Mouse (Mus musculus) hindbrain, postnatal 0 days (tissue): ENCODE results near the gene 4921517D22Rik. TPM values are rescaled to one million over a fixed set of nuclear protein-coding genes. Genes with fewer than 3 reads are reported as not detected.

Source experiments
- ATAC-seq: fragments of 200-750 bp; cut with Nextera tagmentation; 2 replicates; pipeline ENCODE4 v1.8.0; 2017; ENCODE audit warnings: mild to moderate bottlenecking, moderate TSS enrichment, moderate library complexity
- DNase-seq: peaks from one replicate; pipeline ENCODE4 v3.0.0-alpha.2; 2015; ENCODE audit warnings: low spot score
- H3K27ac ChIP-seq: fragments of 300-500 bp; sonication (generic); 2 replicates; pipeline ENCODE4 v1.5.1; 2014; ENCODE audit warnings: mild to moderate bottlenecking
- H3K27me3 ChIP-seq: fragments of 300-500 bp; sonication (generic); 2 replicates; pipeline ENCODE4 v1.6.1; 2014; ENCODE audit warnings: low read length, mixed read lengths; ENCODE audit not compliant: insufficient read depth
- H3K36me3 ChIP-seq: fragments of 300-500 bp; sonication (generic); 2 replicates; pipeline ENCODE4 v1.6.1; 2014; ENCODE audit warnings: low read length, mixed read lengths; ENCODE audit not compliant: insufficient read depth
- H3K4me1 ChIP-seq: fragments of 300-500 bp; sonication (generic); 2 replicates; pipeline ENCODE4 v1.6.1; 2014; ENCODE audit warnings: antibody characterized with exemption, low read length, mixed read lengths; ENCODE audit not compliant: insufficient read depth
- H3K4me2 ChIP-seq: fragments of 300-500 bp; sonication (generic); 2 replicates; pipeline ENCODE4 v1.6.1; 2014; ENCODE audit warnings: low read depth, mild to moderate bottlenecking, low read length, moderate library complexity, mixed read lengths
- H3K4me3 ChIP-seq: fragments of 300-500 bp; sonication (generic); 2 replicates; pipeline ENCODE4 v1.5.1; 2014; ENCODE audit warnings: low read length
- H3K9ac ChIP-seq: fragments of 300-500 bp; sonication (generic); replicated peaks from 2 replicates; pipeline ENCODE4 v1.6.1; 2014; ENCODE audit warnings: mild to moderate bottlenecking, low read length, moderate library complexity, mixed read lengths
- H3K9me3 ChIP-seq: fragments of 300-500 bp; sonication (generic); 2 replicates; pipeline ENCODE4 v1.6.1; 2016; ENCODE audit warnings: low read length, mixed read lengths
- CTCF ChIP-seq: IDR thresholded peaks from 2 replicates; pipeline ENCODE4 v1.5.1; 2016; ENCODE audit warnings: antibody characterized with exemption, control low read depth, low read depth
- WGBS: fragments of 180-500 bp; shearing (Covaris S2); extraction: QIAGEN DNeasy Blood & Tissue Kit; methylation state at CpG from one replicate; pipeline ENCODE4 v1.1.7; 2014; 5-methylcytosine and 5-hydroxymethylcytosine counted together
- polyA plus RNA-seq: library from polyadenylated mRNA; unstranded; fragments of >200 nt; fragmentation: Nextera tagmentation; extraction: Ambion mirVana; gene quantifications from 2 replicates; pipeline ENCODE4 v1.2.1, GENCODE M21; 2015
- total RNA-seq: library from RNA; depleted of rRNA; stranded (reverse); fragments of >200 nt; gene quantifications from 2 replicates; pipeline ENCODE4 v1.2.3, GENCODE M21; 2014

Gene 4921517D22Rik
- total and polyA plus RNA-seq, 2 experiments from 2014 or later, result not detected

DNA sequence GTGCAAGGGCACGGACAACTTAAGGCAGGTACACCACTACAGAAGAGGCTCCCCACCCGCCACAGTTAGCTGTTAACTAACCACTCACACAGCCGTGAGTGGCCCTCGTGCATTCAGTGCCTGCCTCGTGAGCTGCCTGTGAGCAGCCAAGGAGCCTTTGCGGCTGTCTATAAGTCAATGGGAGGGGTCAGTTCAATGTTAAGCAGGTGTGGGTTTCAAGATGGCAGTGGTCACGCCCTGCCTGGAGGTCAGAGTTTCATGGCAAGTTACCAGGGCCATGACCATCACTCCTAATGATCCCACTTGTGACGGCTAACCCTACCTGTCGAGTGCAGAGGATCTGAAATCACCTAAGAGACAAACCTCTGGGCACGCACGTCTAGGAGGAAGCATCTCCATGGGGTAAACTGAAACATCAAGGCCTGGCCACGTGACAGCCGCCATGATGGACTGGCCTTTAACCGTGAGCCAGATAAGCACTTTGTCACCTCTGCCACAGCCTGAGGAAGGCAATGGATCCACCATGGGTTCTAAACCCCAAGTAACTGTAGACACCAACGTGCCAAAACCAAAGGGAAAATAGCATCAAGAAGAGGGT lies 38.1 kb downstream of the 4921517D22Rik start:
- H3K4me3 ChIP-seq, result no peak overlapping the region
- no peak for TF ChIP-seq CTCF
- 94% methylated on average over 15 of the region's 15 CpGs for WGBS
- H3K9me3 ChIP-seq, result no peaks in the 10 kb centered on the region
- H3K27ac ChIP-seq, result no peak overlapping the region
- H3K27me3 ChIP-seq, result no peaks in the 10 kb centered on the region
- H3K4me2 ChIP-seq, result no peak overlapping the region
- peaks cover 7% of the 10 kb centered on the region for H3K4me1 ChIP-seq
- H3K36me3 ChIP-seq, result no peaks in the 10 kb centered on the region
- no peak for ATAC-seq
- H3K9ac ChIP-seq, result no peak overlapping the region
- DNase-seq, result no peak

DNA sequence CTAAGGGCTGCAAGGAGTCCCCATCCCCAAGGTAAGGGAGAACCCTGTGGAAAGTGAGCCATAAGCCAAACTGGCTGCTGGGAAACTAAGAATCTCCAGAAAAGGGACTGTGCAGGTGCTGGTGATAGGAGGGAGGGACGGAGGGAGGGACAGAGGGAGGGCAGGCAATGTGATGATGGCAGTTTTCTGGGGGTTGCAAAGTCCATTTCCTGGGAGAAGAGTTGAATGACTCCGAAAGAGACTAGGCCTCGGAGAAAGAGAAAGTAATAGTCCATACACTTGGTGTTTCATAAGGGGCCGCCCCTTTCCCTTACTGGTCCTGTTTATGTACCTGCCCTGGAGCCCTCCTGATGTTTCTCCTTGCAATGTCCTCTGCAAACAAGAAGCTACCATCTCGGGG lies 39.4 kb downstream of the 4921517D22Rik start:
- no peak overlapping the region for H3K4me2 ChIP-seq
- 0 out of 2 replicates have a peak, but pooled peaks cover under 1% of the 10 kb centered on the region for H3K36me3 ChIP-seq
- no peak overlapping the region for H3K9ac ChIP-seq
- TF ChIP-seq CTCF, result no peak
- no peak overlapping the region for H3K27ac ChIP-seq
- no peaks in the 10 kb centered on the region for H3K27me3 ChIP-seq
- WGBS, result 92% methylated on average over 5 of the region's 5 CpGs
- H3K9me3 ChIP-seq, result no peaks in the 10 kb centered on the region
- H3K4me1 ChIP-seq, result peaks cover 7% of the 10 kb centered on the region
- H3K4me3 ChIP-seq, result no peak overlapping the region
- ATAC-seq (no peak), DNase-seq (no peak)

DNA sequence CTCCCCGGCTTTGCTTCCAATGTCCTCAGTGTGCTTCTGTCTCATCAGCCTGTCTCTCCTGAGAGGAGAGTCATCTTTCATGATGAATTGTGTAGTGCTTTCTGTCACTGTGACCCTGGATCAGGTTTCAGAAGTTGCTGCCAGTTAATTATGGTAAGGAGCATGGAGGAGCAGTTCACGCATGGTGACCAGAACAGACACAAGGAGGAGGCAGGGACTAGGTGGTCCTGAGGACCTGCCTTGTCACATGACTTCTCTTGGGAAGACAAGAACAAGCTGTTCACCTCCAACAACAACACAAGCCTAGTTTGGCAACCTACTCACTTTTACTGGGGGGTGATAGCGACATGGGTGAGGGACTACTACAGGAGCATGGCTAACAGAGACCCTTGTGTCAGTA lies 40.8 kb downstream of the 4921517D22Rik start:
- DNase-seq (no peak), ATAC-seq (no peak)
- no peak for TF ChIP-seq CTCF
- Histone ChIP-seq H3K9me3 (no peaks in the 10 kb centered on the region), H3K4me1 (peaks cover 7% of the 10 kb centered on the region), H3K4me3 (no peak overlapping the region), H3K27me3 (no peaks in the 10 kb centered on the region), H3K4me2 (no peak overlapping the region), H3K36me3 (peaks cover 7% of the 10 kb centered on the region; the same call in 1 of the 2 replicates), H3K9ac (no peak overlapping the region), H3K27ac (no peak overlapping the region; the same call in 1 of the 2 replicates)
- 61% methylated on average over 3 of the region's 3 CpGs for WGBS

DNA sequence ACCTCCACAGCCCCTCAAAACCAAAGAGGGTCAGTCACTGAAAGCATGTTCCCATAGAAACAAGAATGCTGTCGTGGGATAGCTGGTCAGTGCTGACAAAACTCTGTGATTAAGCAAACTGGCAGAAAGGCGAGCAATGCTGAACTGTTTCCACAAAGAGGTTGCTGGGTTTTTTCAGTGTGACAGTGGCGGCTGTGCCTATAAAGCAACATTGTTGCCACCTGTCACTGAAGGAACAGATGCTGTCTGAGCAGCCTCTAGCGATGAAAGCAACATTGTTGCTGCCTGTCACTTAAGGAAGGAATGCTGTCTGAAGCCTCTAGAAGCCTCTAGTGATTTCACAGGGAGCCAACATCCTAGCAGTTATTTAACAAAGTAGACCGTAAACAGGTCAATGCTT lies 41.3 kb downstream of the 4921517D22Rik start:
- Histone ChIP-seq H3K9me3 (no peaks in the 10 kb centered on the region), H3K36me3 (peaks cover 7% of the 10 kb centered on the region; the same call in 1 of the 2 replicates), H3K4me2 (no peak overlapping the region), H3K4me1 (peaks cover 7% of the 10 kb centered on the region), H3K9ac (no peak overlapping the region), H3K27me3 (no peaks in the 10 kb centered on the region), H3K27ac (peak overlapping the region; percentile 45; the same call in 1 of the 2 replicates), H3K4me3 (no peak overlapping the region)
- TF ChIP-seq CTCF, result no peak
- peak; percentile 55 for ATAC-seq
- peak; percentile 62 for DNase-seq
- WGBS, result 18% methylated on average over 5 of the region's 5 CpGs

DNA sequence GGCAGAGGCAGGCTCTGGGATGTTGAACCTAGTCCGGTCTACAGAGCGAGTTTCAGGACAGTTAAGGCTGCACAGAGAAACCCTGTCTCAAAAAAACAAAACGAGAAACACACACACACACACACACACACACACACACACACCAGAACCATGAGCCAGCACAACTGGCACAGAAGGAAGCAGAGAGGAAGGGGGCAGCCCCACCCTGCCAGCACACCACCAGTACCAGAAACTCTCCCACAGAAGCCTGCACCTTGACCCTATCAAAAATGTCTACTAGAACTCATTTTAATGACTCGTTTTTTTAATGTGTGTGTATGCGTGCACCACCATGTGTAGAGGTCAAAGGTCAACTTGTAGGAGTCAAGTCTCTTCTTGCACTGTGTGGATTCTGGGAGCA lies 44.1 kb downstream of the 4921517D22Rik start:
- ATAC-seq (no peak), DNase-seq (no peak)
- 83% methylated on average over 5 of the region's 5 CpGs for WGBS
- H3K36me3 ChIP-seq, result peaks cover 7% of the 10 kb centered on the region; the same call in 1 of the 2 replicates
- H3K27me3 ChIP-seq, result no peaks in the 10 kb centered on the region
- no peaks in the 10 kb centered on the region for H3K9me3 ChIP-seq
- no peak overlapping the region for H3K27ac ChIP-seq
- peaks cover 7% of the 10 kb centered on the region for H3K4me1 ChIP-seq
- TF ChIP-seq CTCF, result no peak
- no peak overlapping the region for H3K4me3 ChIP-seq
- H3K9ac ChIP-seq, result no peak overlapping the region
- H3K4me2 ChIP-seq, result no peak overlapping the region

DNA sequence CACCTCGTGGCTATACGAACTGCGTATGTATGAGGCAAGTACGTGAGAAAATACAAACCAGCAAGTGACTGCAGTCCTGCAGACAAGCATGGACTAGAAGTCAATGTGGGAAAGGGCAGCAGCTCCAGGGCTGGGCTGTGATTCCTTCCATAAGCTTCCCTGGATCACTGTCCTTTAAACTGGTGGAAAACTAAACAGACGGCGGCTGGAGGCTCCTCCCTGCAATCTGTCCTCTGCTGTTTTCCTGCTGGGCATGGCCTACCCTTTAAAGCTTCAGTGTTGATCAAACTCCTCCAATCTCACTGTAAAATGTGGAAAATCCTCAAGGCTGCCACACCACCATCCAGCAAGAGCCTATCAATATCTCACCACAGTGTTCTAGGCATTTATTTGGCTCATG lies 45.3 kb downstream of the 4921517D22Rik start:
- H3K36me3 ChIP-seq, result peaks cover 7% of the 10 kb centered on the region; the same call in 1 of the 2 replicates
- DNase-seq (no peak), ATAC-seq (no peak)
- no peak overlapping the region for H3K4me2 ChIP-seq
- H3K9ac ChIP-seq, result no peak overlapping the region
- no peak overlapping the region for H3K4me3 ChIP-seq
- WGBS, result 83% methylated on average over 6 of the region's 6 CpGs
- H3K4me1 ChIP-seq, result peaks cover 7% of the 10 kb centered on the region
- H3K27me3 ChIP-seq, result no peaks in the 10 kb centered on the region
- H3K27ac ChIP-seq, result no peak overlapping the region
- no peaks in the 10 kb centered on the region for H3K9me3 ChIP-seq
- no peak for TF ChIP-seq CTCF

DNA sequence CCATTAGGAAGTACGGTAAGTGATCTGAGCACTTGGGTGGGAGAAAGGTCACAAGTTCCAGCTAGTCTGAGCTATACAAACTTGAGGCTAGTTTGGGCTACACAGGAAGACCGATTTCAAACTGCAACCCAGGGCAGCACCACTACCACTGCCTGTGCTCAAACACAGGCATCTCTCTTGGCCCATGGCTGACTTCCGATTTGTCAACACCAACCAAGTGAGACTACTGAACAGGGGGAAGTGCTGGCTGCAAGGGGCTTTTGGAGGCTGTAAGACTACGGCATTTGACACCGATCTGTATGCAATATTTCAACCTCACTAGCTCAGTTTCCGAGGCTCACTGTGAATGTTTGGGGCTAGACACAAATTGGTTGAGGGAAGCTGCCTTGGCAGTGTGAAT lies 46.4 kb downstream of the 4921517D22Rik start:
- ATAC-seq, result no peak
- H3K4me1 ChIP-seq, result no peaks in the 10 kb centered on the region
- H3K9ac ChIP-seq, result no peak overlapping the region
- H3K27me3 ChIP-seq, result no peaks in the 10 kb centered on the region
- WGBS, result 85% methylated on average over 6 of the region's 6 CpGs
- H3K9me3 ChIP-seq, result no peaks in the 10 kb centered on the region
- no peak overlapping the region for H3K4me2 ChIP-seq
- DNase-seq, result no peak
- peaks cover 11% of the 10 kb centered on the region; the same call in 1 of the 2 replicates for H3K36me3 ChIP-seq
- H3K4me3 ChIP-seq, result no peak overlapping the region
- H3K27ac ChIP-seq, result no peak overlapping the region
- no peak for TF ChIP-seq CTCF
